Mouse (Mus musculus) liver, postnatal 0 days (tissue): ENCODE measurements around the gene Gmfg.

Source experiments
- CTCF ChIP-seq: sonication (generic); IDR thresholded peaks from 2 replicates; pipeline ENCODE4 v1.5.1; 2016; ENCODE audit warnings: antibody characterized with exemption, low read depth
- EP300 ChIP-seq: IDR thresholded peaks from 2 replicates; pipeline ENCODE4 v1.6.1; 2016; ENCODE audit warnings: antibody characterized with exemption, low read depth, mild to moderate bottlenecking

DNA sequence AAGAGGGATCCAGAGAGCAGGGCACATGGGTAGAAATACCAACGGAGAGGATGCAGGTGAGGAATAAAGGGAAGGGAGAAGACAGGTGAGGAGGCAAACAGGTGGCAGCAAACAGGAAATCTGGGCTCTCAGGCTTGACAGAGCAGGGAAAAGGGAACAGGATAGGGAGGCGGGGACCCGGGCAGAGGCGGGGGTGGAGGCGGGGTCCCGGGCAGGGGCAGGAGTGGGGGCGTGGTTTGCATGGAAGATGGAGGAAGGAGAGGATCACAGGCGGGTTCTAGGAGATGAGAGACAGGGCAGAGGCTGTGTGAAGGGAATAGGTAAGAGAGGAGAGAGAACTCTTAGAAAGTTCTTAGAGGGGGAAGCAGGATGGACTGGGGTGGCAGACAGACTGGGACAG is 41.6 kb downstream of the Gmfg start:
- TF ChIP-seq CTCF (no peak), EP300 (no peak)
